Mouse (Mus musculus): ENCODE results near the gene Ppp2r5d.

- no peak for TF ChIP-seq CTCF (IDR thresholded peaks at IDR 0.05; ENCODE audit: borderline replicate concordance, control insufficient read depth, extremely low read depth, insufficient read depth, low read length, poor library complexity)
- TF ChIP-seq POLR2A (IDR thresholded peaks at IDR 0.05; ENCODE audit: control insufficient read depth, extremely low read depth, insufficient read depth, low read length, poor library complexity) = no peak
Observed at GRCm38 (mm10) chr17:46698515-46698914, 6.4 kb downstream of the Ppp2r5d start.

Data from thymus, adult 2 months (tissue).